Mouse (Mus musculus) leukemia stem cell, adult 10-12 weeks (primary cell): ENCODE data around the gene Olfr559. TPM values are rescaled to one million over a fixed set of nuclear protein-coding genes. Genes with fewer than 3 reads are reported as not detected.

ENCODE experiments used
- polyA plus RNA-seq: library from polyadenylated mRNA; stranded (reverse); fragments of >175 nt; gene quantifications from 2 replicates; pipeline ENCODE4 v1.2.3, GENCODE M21; 2012; ENCODE audit warnings: low replicate concordance

Gene Olfr559
- polyA plus RNA-seq = not detected in 2 replicates

GRCm38 (mm10) chr7:102727391-102727790 is at the start of gene Olfr559:
Gene Olfr559, minus strand, starts transcription at chr7:102727491.

GRCm38 (mm10) chr7:102770921-102771320 is 43.6 kb upstream of the Olfr559 start, which contains the start of gene Olfr561:
Gene Olfr561, plus strand, starts transcription at chr7:102771221.

GRCm38 (mm10) chr7:102759266-102759665 is 32.0 kb upstream of the Olfr559 start, which contains the start of the genes Olfr560 and Olfr78:
Gene Olfr560, minus strand, starts transcription at chr7:102759366.
Gene Olfr78, minus strand, starts transcription at chr7:102759471.

GRCm38 (mm10) chr7:102718970-102719369 is 8.3 kb downstream of the Olfr559 start, which contains the start of gene Olfr33:
Gene Olfr33, minus strand, starts transcription at chr7:102719070.

GRCm38 (mm10) chr7:102701915-102702314 is 25.4 kb downstream of the Olfr559 start, which contains the start of gene Olfr558:
Gene Olfr558, plus strand, starts transcription at chr7:102702215.

GRCm38 (mm10) chr7:102695358-102696125 is 31.7 kb downstream of the Olfr559 start, which contains the start of gene Olfr557:
Gene Olfr557, plus strand, starts transcription at chr7:102695910.

GRCm38 (mm10) chr7:102686944-102687501 is 40.3 kb downstream of the Olfr559 start, which contains the start of gene Trim68:
Gene Trim68, minus strand, starts transcription at chr7:102687327.

Other genes starting within 250 kb of the Olfr559 start
- gene Olfr543, start 245.8 kb downstream of the Olfr559 start, polyA plus RNA-seq = not detected in 2 replicates
- gene Olfr544, start 239.2 kb downstream of the Olfr559 start, polyA plus RNA-seq = not detected in 2 replicates
- not detected in 2 replicates for gene Olfr545, start 227.9 kb downstream of the Olfr559 start, polyA plus RNA-seq
- gene Olfr547, start 192.7 kb downstream of the Olfr559 start, polyA plus RNA-seq = not detected in 2 replicates
- not detected in 2 replicates for gene Olfr548-ps1, start 186.6 kb downstream of the Olfr559 start, polyA plus RNA-seq
- gene Olfr549, start 177.6 kb downstream of the Olfr559 start, polyA plus RNA-seq = not detected in 2 replicates
- gene Trim21, start 162.0 kb downstream of the Olfr559 start, polyA plus RNA-seq = 2.1 and 6.2 TPM in 2 replicates
- not detected in 2 replicates for gene Olfr550, start 156.0 kb downstream of the Olfr559 start, polyA plus RNA-seq
- gene Olfr551, start 135.6 kb downstream of the Olfr559 start, polyA plus RNA-seq = not detected in 2 replicates
- gene Olfr552, start 129.7 kb downstream of the Olfr559 start, polyA plus RNA-seq = 0.06 TPM in 1 of 2 replicates, not detected in the other
- gene Olfr553, start 109.3 kb downstream of the Olfr559 start, polyA plus RNA-seq = 0.37 TPM in 1 of 2 replicates, not detected in the other
- gene Olfr554, start 89.1 kb downstream of the Olfr559 start, polyA plus RNA-seq = 0.07 TPM in 1 of 2 replicates, not detected in the other
- gene Olfr555, start 68.7 kb downstream of the Olfr559 start, polyA plus RNA-seq = not detected in 2 replicates
- not detected in 2 replicates for gene Olfr556, start 62.6 kb downstream of the Olfr559 start, polyA plus RNA-seq
- gene Trim68, start 40.2 kb downstream of the Olfr559 start, polyA plus RNA-seq = 0.35 and 1.2 TPM in 2 replicates
- not detected in 2 replicates for gene Olfr557, start 31.6 kb downstream of the Olfr559 start, polyA plus RNA-seq
- not detected in 2 replicates for gene Olfr558, start 25.3 kb downstream of the Olfr559 start, polyA plus RNA-seq
- gene Olfr33, start 8.4 kb downstream of the Olfr559 start, polyA plus RNA-seq = not detected in 2 replicates
- not detected in 2 replicates for gene Olfr560, start 31.9 kb upstream of the Olfr559 start, polyA plus RNA-seq
- gene Olfr78, start 32.0 kb upstream of the Olfr559 start, polyA plus RNA-seq = not detected in 2 replicates
- not detected in 2 replicates for gene Olfr561, start 43.7 kb upstream of the Olfr559 start, polyA plus RNA-seq
- not detected in 2 replicates for gene Olfr564, start 76.0 kb upstream of the Olfr559 start, polyA plus RNA-seq
- gene Olfr566, start 131.3 kb upstream of the Olfr559 start, polyA plus RNA-seq = not detected in 2 replicates
- not detected in 2 replicates for gene Olfr568, start 149.6 kb upstream of the Olfr559 start, polyA plus RNA-seq
- not detected in 2 replicates for gene Olfr569, start 163.4 kb upstream of the Olfr559 start, polyA plus RNA-seq
- gene Olfr570, start 167.1 kb upstream of the Olfr559 start, polyA plus RNA-seq = not detected in 2 replicates
- gene Olfr571, start 190.0 kb upstream of the Olfr559 start, polyA plus RNA-seq = not detected in 2 replicates
- gene Olfr572, start 196.9 kb upstream of the Olfr559 start, polyA plus RNA-seq = not detected in 2 replicates
- gene Olfr573-ps1, start 215.1 kb upstream of the Olfr559 start, polyA plus RNA-seq = 0.21 TPM in 1 of 2 replicates, not detected in the other
- not detected in 2 replicates for gene Olfr574, start 221.0 kb upstream of the Olfr559 start, polyA plus RNA-seq
- not detected in 2 replicates for gene Olfr575, start 231.3 kb upstream of the Olfr559 start, polyA plus RNA-seq
- gene Olfr576, start 235.2 kb upstream of the Olfr559 start, polyA plus RNA-seq = not detected in 2 replicates
- not detected in 2 replicates for gene Olfr577, start 248.5 kb upstream of the Olfr559 start, polyA plus RNA-seq